ENCODE assay signal across 8 mouse cellular contexts in genomic region chr3:98280933-98281678, GRCm38 (mm10). TPM values are rescaled to one million over a fixed set of nuclear protein-coding genes. Genes with fewer than 3 reads are reported as not detected.
DNase-seq lines count a peak whose midpoint lies in the region; ATAC-seq lines count a peak whose summit lies in the region.

No protein-coding gene starts in this region.

- intact Hi-C loops in gastrocnemius, postnatal 14 days (cut with DNase I; ENCODE audit: low total_unique reads), result no loop called here

- peak; percentile 50 for DNase-seq in T-cell, adult 2 months (ENCODE audit: low spot score)
- peak; percentile 85 for DNase-seq in embryo, embryonic 10 days (ENCODE audit: low spot score)
- DNase-seq in gastrocnemius, postnatal 14 days, result peak; percentile 52
- peak; percentile 63 for DNase-seq in induced T-regulatory cell, adult 2 months (ENCODE audit: low read depth)
- DNase-seq in left cerebral cortex, adult 8-10 months (ENCODE audit: low spot score in 2 of 2), result peak; percentile 25
- peak; percentile 72 to 77 for DNase-seq in right cerebral cortex, postnatal 10 days (ENCODE audit: low spot score in 2 of 2)
- peak; percentile 61 to 65 for DNase-seq in urinary bladder, postnatal 36 days (ENCODE audit: low spot score in 2 of 2)

- ATAC-seq in megakaryocyte, adult 5-6 weeks (ENCODE audit: poor library complexity, severe bottlenecking), result peak; percentile 95

RNA-seq across cellular contexts. Expression of gene Hmgcs2, which starts 0.9 kb away (rescaled TPM):
- 1 to 10 TPM; 2.1 to 2.3 TPM for total RNA-seq in gastrocnemius, postnatal 14 days (2021)
- 1 to 10 TPM; 4.3 to 5.9 (median 4.9) TPM for total RNA-seq in left cerebral cortex, adult 8-10 months (2022)
- 0.46 TPM in 1 of 2 replicates, not detected in the other for total RNA-seq in megakaryocyte, adult 5-6 weeks (2015)
- total RNA-seq in megakaryocyte, adult 5-6 weeks (2017), result 0.11 and 0.24 TPM in 2 replicates

RNA-seq across cellular contexts. Expression of gene Phgdh, which starts 58.7 kb away (rescaled TPM):
- total RNA-seq in gastrocnemius, postnatal 14 days (2021), result 1 to 10 TPM; 5.7 to 7.0 TPM
- total RNA-seq in left cerebral cortex, adult 8-10 months (2022), result 10 to 100 TPM; 63.1 to 66.4 (median 64.7) TPM
- total RNA-seq in megakaryocyte, adult 5-6 weeks (2015), result 11.0 and 13.9 TPM in 2 replicates
- total RNA-seq in megakaryocyte, adult 5-6 weeks (2017), result 59.7 and 75.3 TPM in 2 replicates

RNA-seq across cellular contexts. Expression of gene Reg4, which starts 59.1 kb away (rescaled TPM):
- not detected for total RNA-seq in gastrocnemius, postnatal 14 days (2021)
- total RNA-seq in left cerebral cortex, adult 8-10 months (2022), result not detected
- total RNA-seq in megakaryocyte, adult 5-6 weeks (2015), result not detected in 2 replicates
- not detected in 2 replicates for total RNA-seq in megakaryocyte, adult 5-6 weeks (2017)

Comparison
In these comparisons a context has a peak if more than half of its experiments do, and no peak if none do; other contexts are left out.
1. Peak in every context shown above with its lines: DNase-seq and ATAC-seq.
2. DNase-seq: peak in every context shown above with its lines; median percentile 85 in embryo, embryonic 10 days; 74 in right cerebral cortex, postnatal 10 days; 63 in induced T-regulatory cell, adult 2 months; 63 in urinary bladder, postnatal 36 days; 52 in gastrocnemius, postnatal 14 days; 50 in T-cell, adult 2 months; 25 in left cerebral cortex, adult 8-10 months.